Mouse (Mus musculus) cortical plate, adult 2 months (tissue): Measurements from ENCODE around the gene Gtsf1. TPM values are rescaled to one million over a fixed set of nuclear protein-coding genes. Genes with fewer than 3 reads are reported as not detected.
A peak's percentile ranks its signal among the peaks of the same experiment; 100 is the strongest.
"Not testable (repeated sequence)": the region's sequence is repeated elsewhere in the genome, so short reads cannot be mapped to it uniquely, and the experiment has no call there.

Source experiments
- H3K27ac ChIP-seq: fragments of 200-500 bp; 2 replicates; pipeline ENCODE4 v1.5.1; 2012; ENCODE audit warnings: low read length, control low read depth, inconsistent platforms; ENCODE audit not compliant: insufficient read depth
- H3K4me1 ChIP-seq: fragments of 200-500 bp; 2 replicates; pipeline ENCODE4 v1.6.1; 2011; ENCODE audit warnings: low read length; ENCODE audit not compliant: control insufficient read depth, insufficient read depth
- H3K4me3 ChIP-seq: fragments of 200-500 bp; 2 replicates; pipeline ENCODE4 v1.5.1; 2011; ENCODE audit warnings: mild to moderate bottlenecking, low read length, control low read depth; ENCODE audit not compliant: insufficient read depth
- CTCF ChIP-seq: fragments of 200-500 bp; IDR thresholded peaks from 2 replicates; pipeline ENCODE4 v1.5.1; 2011; ENCODE audit warnings: mild to moderate bottlenecking, control low read depth, low read length; ENCODE audit not compliant: insufficient read depth; ENCODE audit errors: extremely low read depth
- POLR2A ChIP-seq: fragments of 200-500 bp; IDR thresholded peaks from 2 replicates; pipeline ENCODE4 v1.6.1; 2011; ENCODE audit warnings: mild to moderate bottlenecking, low read length, control low read depth; ENCODE audit not compliant: insufficient read depth; ENCODE audit errors: extremely low read depth
- polyA plus RNA-seq: library from polyadenylated mRNA; depleted of rRNA; stranded (reverse); fragments of >200 nt; gene quantifications from 2 replicates; pipeline ENCODE4 v1.2.3, GENCODE M21; 2012

Gtsf1 gene
- polyA plus RNA-seq, 1 experiment: 0.23 TPM

DNA sequence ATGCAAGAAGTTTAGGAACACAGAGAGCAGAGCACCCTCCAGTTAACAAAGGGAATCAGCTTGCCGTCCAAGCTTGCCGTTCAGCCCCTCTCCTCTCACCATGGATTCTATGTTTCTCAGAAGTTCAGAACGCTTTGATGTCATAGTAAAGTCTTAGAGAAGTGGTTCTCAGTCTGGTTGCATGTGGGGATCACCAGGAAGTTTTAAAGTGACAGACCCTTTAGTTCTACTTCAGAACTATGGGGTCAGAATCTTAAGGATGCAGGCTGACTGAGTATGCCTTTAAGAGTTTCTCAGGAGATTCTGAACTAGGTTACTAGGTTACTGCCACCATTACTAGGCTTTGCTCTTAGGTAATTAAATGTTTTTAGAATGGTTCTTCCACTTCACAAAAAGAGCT, 18.1 kb upstream of the Gtsf1 start, which contains the start of gene Gtsf2:
Gtsf2 (minus strand) TSS at position 101 of the 400 bp plus-strand sequence.
- Histone ChIP-seq H3K4me3 (no peak within 1 kb of the TSS), H3K27ac (no peak within 1 kb of the TSS), H3K4me1 (no peaks in the 10 kb centered on the region)
- no peak for TF ChIP-seq CTCF
- TF ChIP-seq POLR2A: no peak

GRCm38 (mm10) chr15:103445966-103446365, 15.7 kb upstream of the Gtsf1 start:
- not testable (repeated sequence) for H3K27ac ChIP-seq, H3K4me3 ChIP-seq, H3K4me1 ChIP-seq

GRCm38 (mm10) chr15:103427017-103427416, 3.3 kb downstream of the Gtsf1 start:
- Histone ChIP-seq H3K27ac (no peak overlapping the region), H3K4me3 (no peak overlapping the region), H3K4me1 (no peaks in the 10 kb centered on the region)
- TF ChIP-seq CTCF (no peak), POLR2A (no peak)

GRCm38 (mm10) chr15:103405586-103405985, 24.7 kb downstream of the Gtsf1 start:
- not testable (repeated sequence) for H3K4me3 ChIP-seq, H3K4me1 ChIP-seq, H3K27ac ChIP-seq

GRCm38 (mm10) chr15:103401361-103401760, 28.9 kb downstream of the Gtsf1 start:
- TF ChIP-seq POLR2A (no peak), CTCF (no peak)
- no peak overlapping the region for H3K27ac ChIP-seq

GRCm38 (mm10) chr15:103393577-103393976, 36.7 kb downstream of the Gtsf1 start:
- Histone ChIP-seq H3K4me1 (no peaks in the 10 kb centered on the region), H3K4me3 (no peak overlapping the region), H3K27ac (no peak overlapping the region)
- no peak for TF ChIP-seq CTCF
- no peak for TF ChIP-seq POLR2A

More at GRCm38 (mm10) chr15:103401361-103401760, 28.9 kb downstream of the Gtsf1 start:
- H3K4me1 ChIP-seq: no peaks in the 10 kb centered on the region
- no peak overlapping the region for H3K4me3 ChIP-seq

GRCm38 (mm10) chr15:103388556-103389145, 41.6 kb downstream of the Gtsf1 start:
- Histone ChIP-seq H3K4me1 (no peaks in the 10 kb centered on the region; the same call in 1 of the 2 replicates), H3K27ac (no peak overlapping the region), H3K4me3 (no peak overlapping the region)
- TF ChIP-seq CTCF (peak; percentile 49; the same call in 1 of the 2 replicates), POLR2A (no peak)

DNA sequence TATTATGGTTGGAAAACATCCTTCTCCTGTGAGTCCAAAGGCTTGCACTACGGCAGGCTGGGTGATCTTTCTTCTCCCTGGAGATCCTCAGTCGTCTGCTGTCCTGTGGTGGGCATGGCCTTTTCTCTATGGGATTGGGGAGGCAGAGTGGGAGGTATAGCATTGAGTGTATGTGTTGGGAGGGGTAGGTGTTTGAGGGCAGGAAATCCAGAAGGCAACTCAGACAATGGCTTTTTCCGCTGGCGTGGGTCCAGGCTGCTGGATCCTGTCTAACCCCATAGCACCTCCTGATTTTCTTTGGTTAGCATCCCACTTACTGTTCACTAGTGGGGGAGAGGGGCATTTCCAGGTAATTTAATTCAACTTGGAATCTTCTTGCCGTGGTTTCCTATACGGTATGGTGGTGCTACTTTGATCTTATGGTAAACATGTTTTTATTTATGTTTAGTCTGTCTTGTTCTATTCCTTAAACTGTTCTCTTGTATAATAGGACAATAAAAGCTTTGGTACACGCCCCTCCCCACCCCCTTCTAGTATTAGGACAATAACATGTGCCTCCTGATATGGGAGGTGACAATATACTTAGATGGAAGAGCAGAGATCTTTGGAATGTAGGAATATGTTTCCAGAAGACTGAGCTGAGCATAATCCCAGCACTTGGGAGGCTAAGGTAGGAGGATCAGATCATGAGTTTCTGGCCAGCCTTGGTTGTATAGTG, 46.3 kb downstream of the Gtsf1 start:
- no peak for TF ChIP-seq CTCF
- TF ChIP-seq POLR2A: no peak
- H3K4me1 ChIP-seq: no peaks in the 10 kb centered on the region; the same call in 1 of the 2 replicates
- no peak overlapping the region for H3K27ac ChIP-seq
- H3K4me3 ChIP-seq: no peak overlapping the region

- H3K4me1 ChIP-seq: no peaks in the 10 kb centered on the region; the same call in 1 of the 2 replicates
- TF ChIP-seq POLR2A: no peak
- TF ChIP-seq CTCF: no peak
- H3K27ac ChIP-seq: no peak overlapping the region
- no peak overlapping the region for H3K4me3 ChIP-seq
These were observed 47.4 kb downstream of the Gtsf1 start for GRCm38 (mm10) chr15:103382795-103383406.

DNA sequence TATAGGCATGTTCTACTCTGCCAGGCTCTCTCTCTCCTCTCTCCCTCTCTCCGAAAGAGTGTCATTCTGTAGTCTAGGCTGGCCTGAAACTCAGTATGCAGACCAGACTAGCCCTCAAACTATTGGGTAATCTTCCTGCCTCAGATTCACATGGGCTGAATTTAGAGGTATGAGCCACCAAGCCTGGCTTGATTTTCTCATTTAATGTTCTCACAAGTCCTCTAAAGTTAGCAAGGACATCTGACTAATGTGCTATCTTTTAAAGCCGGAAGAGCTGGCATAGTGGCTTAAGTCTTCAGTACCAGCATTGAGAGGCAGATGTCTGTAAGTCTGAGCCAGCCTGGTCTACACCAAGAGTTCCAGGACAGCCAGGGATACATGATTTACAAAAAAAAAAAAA, 48.2 kb downstream of the Gtsf1 start:
- no peak overlapping the region for H3K4me3 ChIP-seq
- H3K4me1 ChIP-seq: no peaks in the 10 kb centered on the region; the same call in 1 of the 2 replicates
- no peak overlapping the region for H3K27ac ChIP-seq
- TF ChIP-seq POLR2A (no peak), CTCF (no peak)
